25 mouse cellular contexts compared by ENCODE assay signal in the genomic region with DNA sequence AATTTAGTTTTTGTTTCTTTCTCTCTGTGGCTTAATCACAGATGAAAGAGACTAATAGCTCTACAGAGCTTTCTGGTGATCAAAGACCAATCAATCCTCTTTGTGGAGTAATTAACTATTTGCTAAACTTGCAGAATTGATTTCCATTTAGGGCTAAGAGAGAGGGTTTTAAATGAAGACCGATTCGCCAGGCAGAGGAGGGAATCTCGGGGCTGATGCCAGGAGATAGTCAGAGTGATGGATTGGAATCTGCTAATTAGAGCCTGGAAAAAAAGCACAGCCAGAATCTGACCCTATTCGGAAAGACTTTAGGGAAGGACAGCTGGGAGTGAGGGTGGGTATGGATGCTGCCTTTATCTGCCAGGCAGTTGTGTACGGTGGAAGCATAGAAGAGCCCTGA.
"Had no signal": no experiment of that assay in that cellular context is flagged by ENCODE, and none has a peak within 500 bp of the region (broad histone marks: within the 10 kb centered on the region; RNA-seq: fewer than 3 reads in every experiment).

No protein-coding gene starts in this region.

- H3K27ac ChIP-seq: gastrocnemius, adult 2 months; heart, adult 2 months; heart, embryonic 13.5 days; heart, embryonic 15.5 days; hindbrain, embryonic 13.5 days; hindbrain, embryonic 15.5 days; hindbrain, postnatal 0 days; kidney, embryonic 15.5 days; kidney, postnatal 0 days; limb, embryonic 13.5 days; limb, embryonic 15.5 days had no signal

- ATAC-seq: hindbrain, postnatal 0 days; intestine, embryonic 16.5 days had no signal

- H3K36me3 ChIP-seq: heart, embryonic 13.5 days; heart, embryonic 15.5 days; hindbrain, embryonic 13.5 days; hindbrain, embryonic 15.5 days; kidney, embryonic 15.5 days; limb, embryonic 13.5 days; limb, embryonic 15.5 days had no signal

- H3K9ac ChIP-seq: heart, embryonic 13.5 days; heart, embryonic 15.5 days; hindbrain, embryonic 13.5 days; hindbrain, embryonic 15.5 days; kidney, embryonic 15.5 days; limb, embryonic 13.5 days; limb, embryonic 15.5 days had no signal

- H3K4me2 ChIP-seq: heart, embryonic 11.5 days; heart, embryonic 13.5 days; heart, embryonic 15.5 days; hindbrain, embryonic 13.5 days; hindbrain, embryonic 15.5 days; kidney, embryonic 15.5 days; limb, embryonic 13.5 days; limb, embryonic 15.5 days had no signal

- H3K27me3 ChIP-seq: heart, embryonic 15.5 days; hindbrain, embryonic 15.5 days; kidney, embryonic 15.5 days; limb, embryonic 15.5 days had no signal

- DNase-seq: gastrocnemius, adult 2 months; gastrocnemius, postnatal 10 days; gastrocnemius, postnatal 36 days; heart, adult 2 months; heart, postnatal 14 days; heart, postnatal 36 days; kidney, adult 11 months; kidney, adult 2 months; kidney, adult 9 months; kidney, postnatal 14 days; kidney, postnatal 36 days; layer of hippocampus, adult 9-11 months; layer of hippocampus, postnatal 36 days; left cerebral cortex, postnatal 4 days had no signal

- H3K9me3 ChIP-seq: heart, embryonic 13.5 days; heart, embryonic 15.5 days; hindbrain, embryonic 13.5 days; hindbrain, embryonic 15.5 days; kidney, embryonic 15.5 days; limb, embryonic 13.5 days; limb, embryonic 15.5 days had no signal

- H3K4me1 ChIP-seq: heart, embryonic 13.5 days; heart, embryonic 15.5 days; kidney, embryonic 15.5 days; limb, embryonic 13.5 days; limb, embryonic 15.5 days had no signal

- H3K4me3 ChIP-seq: gastrocnemius, adult 2 months; heart, adult 2 months; heart, embryonic 13.5 days; heart, embryonic 15.5 days; hindbrain, embryonic 13.5 days; hindbrain, embryonic 15.5 days; kidney, embryonic 15.5 days; limb, embryonic 13.5 days; limb, embryonic 15.5 days had no signal
